Mouse (Mus musculus): ENCODE measurements around the gene Iqsec1.

Iqsec1 gene

DNA sequence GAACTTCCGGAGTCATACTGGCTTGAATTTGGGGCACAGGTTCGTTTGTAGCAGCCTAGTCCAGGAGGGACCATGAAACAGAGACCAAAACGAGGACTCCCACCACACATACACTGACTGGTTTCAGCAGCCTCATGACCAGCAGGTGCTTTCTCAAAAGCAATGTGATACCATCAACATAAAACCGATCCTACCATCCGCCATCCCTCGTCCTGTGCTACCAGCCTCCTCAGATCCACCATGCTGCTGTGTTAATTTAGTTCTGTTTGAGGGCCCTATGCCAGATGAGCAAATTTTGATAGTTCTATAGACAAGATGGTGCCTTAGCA is 232.9 kb downstream of the Iqsec1 start:
- no peak for DNase-seq (ENCODE audit: low spot score in 2 of 2)

DNA sequence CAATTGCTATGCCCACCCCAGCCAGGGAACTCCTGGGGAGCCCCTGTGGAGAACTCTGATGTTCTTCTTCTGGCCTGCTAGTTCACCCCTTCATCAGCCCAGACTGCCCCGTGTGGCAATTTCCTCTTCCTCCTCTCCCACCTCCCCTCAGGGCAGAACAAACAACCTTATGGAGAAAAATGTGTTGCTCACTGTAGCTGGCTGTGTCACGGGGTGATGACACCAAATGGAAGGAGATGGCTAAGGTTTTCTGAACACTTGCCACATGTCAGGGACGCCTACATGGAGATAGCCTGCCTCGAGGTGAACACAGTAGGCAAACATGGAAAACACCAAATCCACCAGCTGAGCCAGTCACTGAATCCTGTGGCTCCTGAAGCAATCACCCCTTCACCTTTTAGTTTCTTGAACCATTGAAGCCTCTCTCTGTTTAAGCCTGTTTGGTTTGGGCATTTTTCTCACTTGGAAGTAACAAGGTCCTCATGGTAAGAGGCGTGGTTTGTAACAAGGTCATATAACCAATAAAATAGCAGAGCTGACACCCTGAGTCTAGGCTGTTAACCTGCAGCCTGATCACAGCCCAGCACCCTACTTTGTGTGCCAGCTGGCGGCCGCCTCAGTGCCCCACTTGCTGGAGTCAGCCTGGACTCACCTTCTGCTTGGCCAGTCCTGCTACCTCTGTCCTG is 233.4 kb downstream of the Iqsec1 start:
- DNase-seq (ENCODE audit: low spot score in 2 of 2) = no peak

DNA sequence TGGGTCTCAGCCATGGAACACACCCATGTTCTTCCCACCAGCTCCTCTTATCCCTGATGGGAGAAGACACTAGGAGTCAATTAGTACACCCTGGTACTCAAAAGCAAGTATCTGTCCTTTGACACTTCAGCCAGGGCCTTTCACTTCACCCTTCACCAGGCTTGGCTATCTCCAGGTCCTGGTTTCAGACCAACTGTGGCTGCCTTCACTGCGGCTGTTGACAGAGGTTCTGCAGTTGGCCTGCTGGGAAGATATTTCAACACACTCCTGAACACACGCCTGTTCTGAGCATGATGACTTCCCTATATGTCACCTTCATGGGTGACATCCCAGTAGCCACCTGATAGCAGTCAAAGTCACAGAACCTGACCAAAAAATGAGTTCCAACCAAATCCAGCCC is 234.4 kb downstream of the Iqsec1 start:
- no peak for DNase-seq (ENCODE audit: low spot score in 2 of 2)

DNA sequence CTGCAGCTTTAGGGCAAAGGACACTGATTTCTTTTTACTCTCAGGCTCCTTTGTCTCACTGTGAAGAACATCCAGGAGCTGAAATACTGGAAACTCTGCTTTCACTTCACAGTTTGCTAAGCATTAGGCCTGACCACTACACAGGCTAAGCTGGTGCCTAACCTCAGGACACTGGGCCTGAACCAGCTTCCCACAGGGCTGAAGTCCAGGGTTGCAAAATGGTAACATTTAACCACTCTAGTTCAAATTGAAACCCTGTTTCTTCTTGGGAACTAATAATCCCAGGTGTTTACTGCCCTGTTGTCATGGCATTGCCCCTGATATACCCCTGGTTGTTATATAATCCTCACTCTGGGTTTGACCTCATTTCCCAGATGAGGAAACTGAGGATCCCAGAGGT is 234.8 kb downstream of the Iqsec1 start:
- no peak for DNase-seq (ENCODE audit: low spot score in 2 of 2)

DNA sequence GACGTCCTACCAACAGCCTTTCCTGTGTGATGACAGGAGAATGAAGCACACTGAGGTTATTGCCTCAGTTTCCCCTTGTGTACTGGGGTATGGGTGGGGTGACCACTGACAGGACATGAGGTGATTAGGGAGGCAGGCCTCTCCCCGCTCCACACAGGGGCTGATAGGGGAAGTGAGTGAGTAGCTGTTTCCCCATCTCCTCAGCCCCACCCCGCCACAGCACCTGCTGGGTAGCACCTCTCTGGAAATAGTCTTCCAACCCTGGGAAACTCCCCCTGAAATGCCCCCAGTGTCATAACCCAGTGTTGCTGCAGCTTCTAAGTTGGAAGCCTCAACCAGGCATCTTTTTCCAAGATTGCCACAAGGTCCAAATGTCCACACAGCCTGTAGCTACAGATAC is 236.9 kb downstream of the Iqsec1 start:
- DNase-seq (ENCODE audit: low spot score in 2 of 2) = no peak

DNA sequence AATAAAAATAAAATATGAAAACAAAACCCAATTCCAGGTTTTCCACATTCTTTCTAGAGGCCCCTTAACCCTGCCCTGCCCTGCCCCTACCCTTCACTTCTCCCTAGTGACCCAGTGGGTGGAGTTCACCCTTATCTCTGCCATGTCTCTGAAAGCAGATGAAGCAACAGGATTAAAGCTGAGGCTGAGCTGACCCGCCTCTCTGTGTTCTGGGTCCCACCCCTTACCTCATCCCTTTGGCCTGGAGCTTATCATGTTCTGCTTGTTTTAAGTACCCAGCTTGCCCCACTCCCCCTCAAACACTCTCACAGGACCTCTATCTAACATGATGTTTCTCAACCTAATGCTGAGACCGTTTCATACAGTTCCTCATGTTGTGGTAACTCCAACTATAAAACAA is 238.4 kb downstream of the Iqsec1 start:
- DNase-seq (ENCODE audit: low spot score in 2 of 2) = no peak

DNA sequence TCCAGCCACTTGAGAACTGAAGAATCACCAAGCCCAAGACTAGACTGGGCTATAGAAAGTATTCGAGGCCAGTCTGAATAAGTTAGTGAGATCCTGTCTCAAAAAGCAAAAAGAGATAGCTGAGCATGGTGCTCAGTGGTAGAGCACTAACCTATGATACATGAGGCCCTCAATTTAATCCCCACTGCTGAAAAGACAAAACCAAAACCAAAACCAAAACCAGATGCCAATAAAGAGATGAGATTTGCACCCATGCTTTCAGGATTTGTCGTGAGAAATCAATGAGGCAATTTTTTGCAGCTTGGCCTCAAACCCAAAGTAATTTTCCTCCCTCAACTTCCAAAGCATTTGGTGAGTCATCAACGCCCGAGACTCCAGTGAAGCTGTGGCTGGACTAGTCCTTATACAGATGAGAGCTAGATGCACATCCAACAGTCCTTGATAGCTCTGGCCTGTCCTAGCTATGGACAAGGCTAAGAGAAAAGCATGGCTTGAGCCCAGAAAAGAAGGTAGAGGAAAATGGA is 239.0 kb downstream of the Iqsec1 start:
- DNase-seq (ENCODE audit: low spot score in 2 of 2) = no peak

DNA sequence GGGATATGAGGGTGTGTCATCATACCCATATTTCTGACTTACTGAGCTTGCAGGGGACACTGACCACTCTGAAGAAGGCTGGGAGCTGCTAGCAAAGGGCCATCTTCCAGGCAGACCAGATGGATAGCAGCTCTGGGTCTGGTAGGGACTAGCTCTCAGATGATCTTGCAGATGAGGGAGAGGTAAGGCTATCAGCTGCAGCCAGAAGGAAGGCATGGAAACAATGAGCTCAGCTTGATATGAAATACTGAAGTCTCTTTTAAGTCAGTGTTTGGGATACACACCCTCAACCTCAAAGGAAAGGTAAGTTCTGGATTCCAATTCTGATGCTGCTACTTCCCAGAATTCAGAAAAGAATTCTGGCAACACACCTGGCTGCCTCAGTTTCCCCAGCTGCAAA is 239.5 kb downstream of the Iqsec1 start:
- DNase-seq (ENCODE audit: low spot score in 2 of 2) = no peak

DNA sequence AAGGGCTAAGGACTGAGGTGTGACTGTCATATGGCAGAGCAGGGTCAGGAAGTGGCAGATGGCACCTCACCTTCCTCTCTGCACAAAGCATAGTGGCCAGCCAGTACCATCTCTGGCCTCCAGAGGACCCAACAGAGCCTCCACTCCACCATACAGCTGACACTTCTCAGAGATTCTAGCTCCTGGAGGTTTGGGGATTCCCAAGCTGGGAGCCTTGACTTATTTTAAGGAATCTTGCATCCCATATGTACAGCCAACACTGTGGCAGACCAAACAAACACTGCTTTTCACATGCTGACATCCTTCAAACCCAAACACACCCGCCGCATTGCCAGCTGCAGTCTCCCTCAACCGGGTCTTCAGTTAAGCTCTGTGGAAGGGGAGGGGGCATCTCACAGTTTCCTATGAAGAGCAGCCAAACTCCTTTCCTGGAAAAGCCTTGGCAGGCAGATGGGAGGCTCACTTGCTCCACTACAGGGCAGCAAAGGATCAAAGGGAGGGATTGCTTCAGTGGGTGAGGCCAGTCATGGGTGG is 242.1 kb downstream of the Iqsec1 start:
- peak in 1 of 2 experiments; percentile 38 for DNase-seq (ENCODE audit: low spot score in 2 of 2)

DNA sequence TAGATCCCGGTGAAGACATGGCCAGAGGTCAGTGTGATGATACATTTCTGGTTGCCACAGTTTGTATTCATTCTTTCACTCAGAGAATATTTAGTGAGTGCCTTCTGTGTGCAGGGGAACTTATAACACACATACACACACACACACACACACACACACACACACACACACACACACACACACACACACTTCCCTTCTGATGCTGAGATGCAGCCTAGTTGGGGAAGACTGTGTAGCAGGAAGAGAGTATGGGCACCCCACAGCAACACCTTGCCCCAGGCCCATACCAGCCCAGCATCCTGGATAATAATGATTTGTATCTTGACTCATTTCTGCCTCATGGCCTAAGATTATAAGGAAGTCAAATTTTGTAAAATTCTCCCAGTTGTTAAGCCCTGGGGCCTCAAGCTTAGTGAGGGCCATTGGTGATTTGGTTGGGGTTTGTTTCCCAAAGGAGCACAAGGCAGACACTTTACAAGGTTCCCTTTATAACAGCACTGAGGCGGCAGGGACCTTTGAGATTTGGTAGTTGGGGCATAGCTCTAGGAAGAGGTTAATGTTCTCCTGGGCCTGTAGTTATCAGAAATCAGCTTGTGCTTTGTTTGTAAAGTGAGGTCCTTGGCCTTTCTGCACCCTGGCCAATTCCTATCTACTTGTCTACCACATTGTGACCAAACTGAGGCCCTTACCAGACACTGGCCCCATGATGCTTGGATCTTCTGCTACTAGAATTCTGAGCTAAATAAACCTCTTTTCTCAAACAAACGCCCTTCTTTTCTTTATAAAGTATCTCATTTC is 242.9 kb downstream of the Iqsec1 start:
- no peak for DNase-seq (ENCODE audit: low spot score in 2 of 2)

DNA sequence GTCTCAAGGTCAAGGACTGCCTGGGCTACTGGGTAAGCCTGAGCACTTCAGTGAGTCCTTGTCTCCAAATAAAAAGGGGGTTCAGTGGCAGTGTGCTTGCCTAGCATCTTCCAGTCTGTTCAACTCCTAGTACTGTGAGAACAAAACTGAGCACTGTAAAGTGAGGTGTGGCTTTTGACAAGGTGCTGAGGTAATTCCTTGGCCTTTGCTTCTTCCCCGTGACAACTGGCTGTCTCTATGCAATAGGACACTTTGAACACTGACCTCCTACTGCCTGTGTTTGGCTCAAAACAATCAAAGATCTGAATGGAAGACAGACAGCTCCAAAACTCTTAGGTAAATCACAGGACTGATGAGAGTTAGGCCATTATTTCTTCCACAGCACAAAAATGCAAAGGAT is 246.0 kb downstream of the Iqsec1 start:
- DNase-seq (ENCODE audit: low spot score in 2 of 2) = no peak

DNA sequence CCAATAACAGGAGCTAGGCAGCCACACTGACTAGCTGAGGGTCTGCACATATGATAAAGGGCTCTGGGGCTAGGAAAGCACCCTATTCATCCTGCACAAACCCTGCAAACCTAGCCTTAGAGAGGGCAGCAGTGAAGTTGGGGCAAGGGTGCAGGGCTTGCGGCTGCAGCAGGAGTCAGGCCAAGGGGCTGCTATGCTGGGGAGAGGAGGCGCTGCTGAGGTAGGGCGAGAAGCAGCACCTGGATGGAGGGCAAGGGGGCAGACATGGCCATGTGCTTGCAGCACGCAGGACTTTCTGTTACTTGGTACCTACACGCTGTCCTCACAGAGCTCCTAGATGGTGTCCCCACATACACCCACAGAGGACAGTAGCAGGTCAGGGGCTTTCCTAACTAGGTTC is 246.8 kb downstream of the Iqsec1 start:
- no peak for DNase-seq (ENCODE audit: low spot score in 2 of 2)

DNA sequence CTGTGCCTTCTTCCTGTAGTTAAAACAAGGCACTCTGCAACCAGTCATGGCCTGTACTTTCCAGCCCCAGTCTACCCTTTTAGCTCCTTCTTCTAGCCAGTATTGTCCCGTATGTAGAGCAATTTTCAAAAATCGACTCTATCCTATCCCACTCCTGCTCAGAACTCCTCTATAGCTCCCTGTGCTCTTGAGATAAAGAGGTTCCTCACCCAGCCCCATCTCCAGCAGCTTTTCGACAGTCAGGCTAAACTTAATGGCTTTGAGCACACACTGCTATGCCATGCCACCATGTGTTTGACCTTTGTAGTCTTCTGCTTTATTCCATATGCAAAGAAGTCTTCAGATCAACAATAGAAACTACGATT is 247.4 kb downstream of the Iqsec1 start:
- DNase-seq (ENCODE audit: low spot score in 2 of 2) = no peak

DNA sequence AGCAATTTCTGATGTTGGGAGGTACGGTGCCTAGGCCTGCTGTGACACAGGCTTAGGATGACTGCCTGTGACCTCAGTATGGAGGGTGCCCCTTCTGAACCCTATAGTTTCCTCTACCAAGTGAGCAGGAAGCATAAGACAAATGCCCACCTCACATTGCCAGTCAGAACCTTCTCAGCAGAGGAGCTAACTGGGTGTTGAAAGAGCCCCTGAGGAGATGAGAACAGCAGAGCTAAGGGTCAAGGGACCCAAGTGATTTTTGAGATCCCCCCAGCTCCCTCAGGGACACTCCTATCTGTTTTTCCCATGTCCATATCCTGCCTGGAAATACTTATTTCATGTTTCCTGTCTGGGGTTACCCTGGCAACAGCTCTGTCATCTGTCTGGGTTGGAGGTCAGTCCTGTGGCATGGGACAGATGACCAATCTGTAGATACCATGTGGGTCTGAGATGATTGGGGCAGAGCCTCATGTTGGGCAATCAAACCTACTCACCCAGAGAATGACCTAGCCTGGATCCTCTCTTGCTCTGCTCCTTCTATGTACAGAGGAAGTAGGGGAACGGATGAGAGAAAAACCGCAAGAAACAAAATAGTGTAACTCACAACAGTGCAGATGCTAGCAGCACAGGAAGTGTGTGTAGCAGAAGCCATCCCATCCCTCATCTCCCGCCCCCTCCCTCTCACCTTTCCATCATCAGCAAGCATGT is 248.0 kb downstream of the Iqsec1 start:
- no peak for DNase-seq (ENCODE audit: low spot score in 2 of 2)

DNA sequence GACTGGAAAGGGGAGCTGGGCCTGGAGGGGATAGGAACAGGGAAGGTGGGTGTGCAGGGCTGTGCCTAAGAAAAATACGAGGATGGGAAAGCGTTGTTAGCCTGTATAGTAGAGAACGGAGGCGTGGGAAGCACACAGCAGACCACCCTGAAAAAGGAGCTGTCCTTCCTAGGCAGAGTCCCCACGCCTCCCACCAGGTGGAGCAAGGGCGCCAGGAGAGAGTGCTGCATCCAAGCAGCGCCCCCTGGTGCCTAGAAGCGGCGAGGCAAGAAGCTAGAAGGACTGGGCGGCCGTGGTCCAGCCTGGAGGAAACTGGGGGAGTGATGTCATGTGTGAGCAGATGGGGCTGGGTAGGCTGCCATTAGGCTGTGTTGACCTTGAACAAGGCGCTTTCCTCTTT is 251.1 kb downstream of the Iqsec1 start:
- peak; percentile 72 to 88 for DNase-seq (ENCODE audit: low spot score in 2 of 2)

DNA sequence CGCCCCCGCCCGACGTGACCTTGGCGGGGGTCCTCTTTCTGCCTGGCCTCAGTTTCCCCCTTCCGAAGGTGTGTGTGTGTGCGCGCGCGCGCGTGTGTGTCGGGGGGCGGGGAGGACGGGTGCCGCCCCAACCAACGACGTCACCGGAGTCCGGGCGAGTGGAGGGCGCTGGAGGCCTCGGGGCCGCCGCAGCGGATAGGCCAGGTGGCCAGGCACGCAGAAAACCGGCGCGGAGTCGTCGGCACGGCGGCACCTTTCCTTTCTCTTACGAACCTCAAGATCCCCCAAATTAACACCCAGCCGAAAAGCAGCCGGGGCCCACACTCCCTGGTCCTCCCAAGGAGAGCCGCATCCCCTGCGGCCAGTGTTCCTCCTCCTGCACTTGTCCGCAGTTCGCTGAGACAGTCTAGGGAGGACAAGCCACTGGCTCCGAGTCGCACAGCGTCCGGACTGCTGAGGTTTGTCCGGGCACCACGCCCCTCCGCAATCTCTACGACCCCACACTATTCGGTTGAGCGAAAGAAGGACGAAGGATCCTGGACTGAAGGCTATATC is 251.7 kb downstream of the Iqsec1 start:
- no peak for DNase-seq (ENCODE audit: low spot score in 2 of 2)

DNA sequence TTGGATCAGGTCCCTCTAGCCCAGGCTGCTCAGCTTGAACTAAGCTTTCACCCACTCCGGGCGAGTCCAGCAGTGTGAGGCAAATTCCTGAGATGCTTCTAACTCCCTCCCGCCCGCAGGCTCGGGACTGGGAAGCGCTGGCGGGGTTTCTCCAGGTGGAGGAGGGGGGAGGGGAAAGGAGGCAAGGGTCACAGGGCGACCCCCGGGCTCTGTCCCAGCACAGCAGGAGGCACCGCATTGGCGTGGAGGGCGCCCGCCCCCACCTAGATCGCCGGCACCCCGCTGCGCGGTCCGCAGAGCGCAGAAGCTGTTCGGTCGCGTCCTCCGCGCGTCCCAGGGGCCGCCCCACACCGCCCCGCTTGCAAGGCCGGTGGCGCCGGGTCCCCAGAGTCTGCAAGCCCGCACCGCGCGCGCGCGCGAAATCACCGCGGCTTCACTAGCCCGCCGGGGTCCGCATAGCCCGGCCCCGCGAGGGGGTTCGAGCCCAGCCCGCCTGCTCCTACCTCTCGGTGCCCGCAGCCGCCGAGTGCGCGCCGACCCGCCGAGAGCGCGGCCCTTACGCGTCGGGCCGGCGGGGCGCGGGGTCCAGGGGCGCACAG is 252.3 kb downstream of the Iqsec1 start:
- peak in 1 of 2 experiments; percentile 54 for DNase-seq (ENCODE audit: low spot score in 2 of 2)

DNA sequence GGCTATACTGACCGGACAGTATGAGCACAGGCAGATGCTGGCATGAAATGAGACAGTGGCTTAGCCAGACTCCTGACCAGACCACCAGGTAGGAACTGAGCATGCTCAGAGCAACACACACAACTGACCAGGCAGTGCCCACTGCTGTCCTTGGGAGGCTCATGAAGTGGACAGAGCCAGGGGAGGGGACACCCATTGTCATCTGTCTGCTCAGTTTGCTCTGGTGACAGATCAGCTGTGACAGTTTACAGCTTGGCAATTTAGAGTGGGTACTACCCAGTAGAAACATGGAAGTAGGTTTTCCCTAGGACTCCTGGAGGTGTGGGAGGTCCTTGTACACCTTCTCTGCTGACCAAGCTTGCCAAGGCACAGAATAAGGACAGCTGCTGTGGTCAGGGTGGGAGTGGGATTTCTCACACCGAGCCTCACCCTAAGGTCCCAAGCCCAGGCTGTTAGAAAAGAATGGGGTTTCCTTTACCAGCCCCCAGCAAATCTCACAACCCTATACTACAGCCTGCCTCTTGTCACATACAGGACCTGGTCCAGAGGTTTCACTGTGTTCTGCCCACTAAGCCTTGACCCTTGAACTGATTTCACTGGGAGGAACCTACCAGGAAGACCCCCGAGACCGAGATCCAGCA is 253.0 kb downstream of the Iqsec1 start:
- DNase-seq (ENCODE audit: low spot score in 2 of 2) = no peak

DNA sequence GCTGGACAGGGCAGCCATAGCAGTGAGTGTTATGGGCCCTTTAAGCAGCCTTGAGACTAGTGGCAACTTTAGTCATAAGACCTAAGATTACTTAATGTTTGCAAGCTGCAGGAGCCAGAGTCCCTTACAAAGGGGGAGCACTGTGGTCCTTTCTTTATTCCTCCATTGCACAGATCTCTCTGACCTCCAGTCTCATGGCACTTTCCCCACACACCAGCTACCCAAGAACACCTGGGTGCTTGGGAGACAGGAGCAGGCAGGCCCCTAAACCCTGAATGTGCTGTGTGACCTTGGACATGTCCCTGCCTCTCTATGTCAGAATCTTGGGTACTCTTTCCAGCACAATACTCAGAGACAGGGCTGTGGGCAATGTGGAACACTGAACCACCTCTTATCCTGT is 253.7 kb downstream of the Iqsec1 start:
- no peak for DNase-seq (ENCODE audit: low spot score in 2 of 2)

DNA sequence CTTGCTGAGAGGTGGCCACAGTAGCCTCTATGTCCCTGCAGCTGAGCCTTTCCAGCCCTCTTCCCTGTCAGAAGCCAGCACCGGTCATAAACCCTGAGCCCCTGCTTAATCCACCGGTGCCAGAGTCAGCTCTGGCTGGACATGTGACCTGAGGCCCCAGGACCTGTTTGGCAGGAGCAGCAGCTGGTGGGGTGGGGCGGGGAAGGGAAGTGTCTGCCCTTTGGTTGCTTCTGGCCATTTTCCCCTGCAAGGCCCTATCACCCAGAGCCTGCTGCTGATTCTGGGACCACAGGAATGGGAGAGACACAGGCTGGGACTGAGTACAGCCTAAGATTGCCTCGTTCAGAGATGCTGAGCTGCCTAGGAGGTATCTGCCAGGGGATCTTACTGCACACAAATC is 257.2 kb downstream of the Iqsec1 start:
- no peak for DNase-seq (ENCODE audit: low spot score in 2 of 2)

DNA sequence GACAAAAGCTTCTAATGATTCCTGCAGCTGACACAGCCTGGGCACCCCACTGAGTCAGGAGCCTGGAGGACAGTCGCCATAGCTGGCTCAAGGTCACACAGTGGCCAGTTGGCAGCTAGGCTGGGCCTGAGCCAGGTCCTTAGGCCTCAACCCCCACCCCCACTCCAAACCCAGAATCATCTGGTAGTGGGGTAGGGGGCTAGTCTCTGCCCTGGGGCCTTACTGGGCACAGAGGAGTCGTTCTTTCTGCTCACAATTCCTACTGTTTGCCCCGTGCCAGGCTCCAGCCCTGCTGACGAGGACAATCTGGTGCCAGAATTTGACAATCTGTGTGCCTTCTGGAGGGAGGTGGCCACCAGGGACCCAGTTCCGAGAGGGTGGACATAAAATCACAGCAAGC is 258.7 kb downstream of the Iqsec1 start:
- DNase-seq (ENCODE audit: low spot score in 2 of 2) = no peak

Measured in frontal cortex, postnatal 10 days (tissue).